Mouse (Mus musculus): Measurements from ENCODE around the gene Cmtm1. TPM values are rescaled to one million over a fixed set of nuclear protein-coding genes. Genes with fewer than 3 reads are reported as not detected.
A peak's percentile ranks its signal among the peaks of the same experiment; 100 is the strongest.

The Cmtm1 gene
- polyA plus RNA-seq, 1 experiment from 2014 or later: not detected

- Histone ChIP-seq H3K9me3 (ENCODE audit: control insufficient read depth, low read length) (no peaks in the 10 kb centered on the region), H3K27me3 (ENCODE audit: control insufficient read depth, insufficient read depth, low read length) (no peaks in the 10 kb centered on the region), H3K9ac (ENCODE audit: low read length) (no peak overlapping the region), H3K4me1 (ENCODE audit: control insufficient read depth, insufficient read depth, low read length) (no peaks in the 10 kb centered on the region; the same call in 1 of the 2 replicates), H3K4me2 (no peak overlapping the region), H3K27ac (ENCODE audit: low read depth, low read length) (no peak overlapping the region), H3K4me3 (ENCODE audit: low read depth, low read length) (no peak overlapping the region), H3K36me3 (ENCODE audit: control insufficient read depth, insufficient read depth, low read length) (no peaks in the 10 kb centered on the region)
- no peak for ATAC-seq (ENCODE audit: low FRiP score)
- 81% methylated on average over 5 of the region's 5 CpGs for WGBS
- no peak for DNase-seq (ENCODE audit: low spot score, missing footprints)
Measured at GRCm38 (mm10) chr8:104342426-104342825, 32.5 kb upstream of the Cmtm1 start.

DNA sequence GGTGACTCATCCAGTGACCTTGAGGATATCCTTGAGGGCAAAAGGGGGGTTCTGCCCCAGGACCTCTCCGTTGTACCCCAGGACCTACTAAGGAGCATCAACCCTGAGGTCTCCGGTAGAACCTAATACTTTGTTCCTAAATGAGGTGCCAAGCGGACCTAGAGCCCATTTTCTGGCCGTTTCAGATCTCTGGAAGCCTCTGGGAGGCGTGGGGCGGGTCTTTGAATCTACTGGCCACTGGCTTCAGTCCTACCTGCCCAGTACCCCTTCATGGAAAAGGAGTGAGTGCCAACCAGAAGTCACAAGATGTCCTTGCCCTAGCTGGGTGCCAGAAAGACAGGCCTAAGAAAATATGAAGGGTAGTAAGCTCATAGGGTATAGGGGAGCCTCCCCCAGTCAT is 31.7 kb upstream of the Cmtm1 start:
- no peak overlapping the region for H3K27ac ChIP-seq (ENCODE audit: low read depth, low read length)
- H3K27me3 ChIP-seq (ENCODE audit: control insufficient read depth, insufficient read depth, low read length): no peaks in the 10 kb centered on the region
- peak overlapping the region; percentile 76 for H3K4me2 ChIP-seq
- ATAC-seq (ENCODE audit: low FRiP score) (peak; percentile 0; the same call in 1 of the 2 replicates), DNase-seq (ENCODE audit: low spot score, missing footprints) (no peak)
- 42% methylated on average over 6 of the region's 6 CpGs for WGBS
- no peaks in the 10 kb centered on the region; the same call in 1 of the 2 replicates for H3K4me1 ChIP-seq (ENCODE audit: control insufficient read depth, insufficient read depth, low read length)
- H3K9ac ChIP-seq (ENCODE audit: low read length): no peak overlapping the region
- H3K36me3 ChIP-seq (ENCODE audit: control insufficient read depth, insufficient read depth, low read length): no peaks in the 10 kb centered on the region
- peak overlapping the region; percentile 55 for H3K4me3 ChIP-seq (ENCODE audit: low read depth, low read length)
- H3K9me3 ChIP-seq (ENCODE audit: control insufficient read depth, low read length): no peaks in the 10 kb centered on the region

- no peaks in the 10 kb centered on the region for H3K9me3 ChIP-seq (ENCODE audit: control insufficient read depth, low read length)
- H3K4me1 ChIP-seq (ENCODE audit: control insufficient read depth, insufficient read depth, low read length): no peaks in the 10 kb centered on the region; the same call in 1 of the 2 replicates
- DNase-seq (ENCODE audit: low spot score, missing footprints) (no peak), ATAC-seq (ENCODE audit: low FRiP score) (peak; percentile 72)
- H3K27me3 ChIP-seq (ENCODE audit: control insufficient read depth, insufficient read depth, low read length): no peaks in the 10 kb centered on the region
- peak overlapping the region; percentile 7; the same call in 1 of the 2 replicates for H3K27ac ChIP-seq (ENCODE audit: low read depth, low read length)
- peak overlapping the region; percentile 80 for H3K9ac ChIP-seq (ENCODE audit: low read length)
- 2% methylated on average over 24 of the region's 24 CpGs for WGBS
- H3K4me3 ChIP-seq (ENCODE audit: low read depth, low read length): peak overlapping the region; percentile 55
- H3K36me3 ChIP-seq (ENCODE audit: control insufficient read depth, insufficient read depth, low read length): no peaks in the 10 kb centered on the region
- H3K4me2 ChIP-seq: peak overlapping the region; percentile 76
Measured at GRCm38 (mm10) chr8:104341106-104341561, 31.2 kb upstream of the Cmtm1 start.

- DNase-seq (ENCODE audit: low spot score, missing footprints): peak; percentile 98
- peak overlapping the region; percentile 80 for H3K9ac ChIP-seq (ENCODE audit: low read length)
- under 1% methylated on average over 53 of the region's 54 CpGs for WGBS
Measured at GRCm38 (mm10) chr8:104340233-104341105, 30.5 kb upstream of the Cmtm1 start.

DNA sequence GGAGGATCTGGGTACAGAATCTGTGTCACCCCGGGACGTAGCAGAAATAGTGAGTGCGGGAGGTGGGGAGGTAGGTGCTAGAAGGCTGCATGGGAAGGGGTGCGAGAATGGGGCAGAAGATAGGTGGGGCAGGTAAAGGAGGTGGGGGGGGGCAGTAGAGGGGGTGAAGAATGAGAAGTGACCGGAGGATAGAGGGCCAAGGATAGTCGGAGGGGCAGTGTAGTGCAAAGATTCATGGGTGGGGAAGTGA is 30.0 kb upstream of the Cmtm1 start:
- under 1% methylated on average over 6 of the region's 6 CpGs for WGBS
- ATAC-seq (ENCODE audit: low FRiP score) (peak; percentile 10), DNase-seq (ENCODE audit: low spot score, missing footprints) (no peak)
- Histone ChIP-seq H3K27me3 (ENCODE audit: control insufficient read depth, insufficient read depth, low read length) (no peaks in the 10 kb centered on the region), H3K9me3 (ENCODE audit: control insufficient read depth, low read length) (no peaks in the 10 kb centered on the region), H3K36me3 (ENCODE audit: control insufficient read depth, insufficient read depth, low read length) (no peaks in the 10 kb centered on the region), H3K4me1 (ENCODE audit: control insufficient read depth, insufficient read depth, low read length) (no peaks in the 10 kb centered on the region; the same call in 1 of the 2 replicates), H3K4me3 (ENCODE audit: low read depth, low read length) (peak overlapping the region; percentile 55), H3K4me2 (peak overlapping the region; percentile 76), H3K9ac (ENCODE audit: low read length) (peak overlapping the region; percentile 80), H3K27ac (ENCODE audit: low read depth, low read length) (no peak overlapping the region)

More at GRCm38 (mm10) chr8:104340233-104341105, 30.5 kb upstream of the Cmtm1 start:
- Histone ChIP-seq H3K4me3 (ENCODE audit: low read depth, low read length) (peak overlapping the region; percentile 55), H3K4me1 (ENCODE audit: control insufficient read depth, insufficient read depth, low read length) (no peaks in the 10 kb centered on the region; the same call in 1 of the 2 replicates), H3K27me3 (ENCODE audit: control insufficient read depth, insufficient read depth, low read length) (no peaks in the 10 kb centered on the region), H3K27ac (ENCODE audit: low read depth, low read length) (peak overlapping the region; percentile 17; the same call in 1 of the 2 replicates), H3K9me3 (ENCODE audit: control insufficient read depth, low read length) (no peaks in the 10 kb centered on the region), H3K36me3 (ENCODE audit: control insufficient read depth, insufficient read depth, low read length) (no peaks in the 10 kb centered on the region), H3K4me2 (peak overlapping the region; percentile 76)
- ATAC-seq (ENCODE audit: low FRiP score): peak; percentile 80

GRCm38 (mm10) chr8:104339229-104339982 is 29.5 kb upstream of the Cmtm1 start, which contains the start of gene Cmtm3:
Cmtm3 (plus strand) TSS chr8:104339410.
- H3K4me1 ChIP-seq (ENCODE audit: control insufficient read depth, insufficient read depth, low read length): no peaks in the 10 kb centered on the region; the same call in 1 of the 2 replicates
- H3K4me3 ChIP-seq (ENCODE audit: low read depth, low read length): peak within 1 kb of the TSS; percentile 55
- no peaks in the 10 kb centered on the region for H3K36me3 ChIP-seq (ENCODE audit: control insufficient read depth, insufficient read depth, low read length)
- peak within 1 kb of the TSS; percentile 80 for H3K9ac ChIP-seq (ENCODE audit: low read length)
- H3K4me2 ChIP-seq: peak within 1 kb of the TSS; percentile 76
- no peaks in the 10 kb centered on the region for H3K27me3 ChIP-seq (ENCODE audit: control insufficient read depth, insufficient read depth, low read length)
- no peak within 1 kb of the TSS; the same call in 1 of the 2 replicates for H3K27ac ChIP-seq (ENCODE audit: low read depth, low read length)
- ATAC-seq (ENCODE audit: low FRiP score): no peak; the same call in 1 of the 2 replicates
- H3K9me3 ChIP-seq (ENCODE audit: control insufficient read depth, low read length): no peaks in the 10 kb centered on the region
- no peak for DNase-seq (ENCODE audit: low spot score, missing footprints)
- 14% methylated on average over 18 of the region's 18 CpGs for WGBS

- Histone ChIP-seq H3K9me3 (ENCODE audit: control insufficient read depth, low read length) (no peaks in the 10 kb centered on the region), H3K4me1 (ENCODE audit: control insufficient read depth, insufficient read depth, low read length) (no peaks in the 10 kb centered on the region; the same call in 1 of the 2 replicates), H3K27me3 (ENCODE audit: control insufficient read depth, insufficient read depth, low read length) (no peaks in the 10 kb centered on the region), H3K36me3 (ENCODE audit: control insufficient read depth, insufficient read depth, low read length) (no peaks in the 10 kb centered on the region), H3K9ac (ENCODE audit: low read length) (no peak overlapping the region), H3K4me3 (ENCODE audit: low read depth, low read length) (no peak overlapping the region), H3K27ac (ENCODE audit: low read depth, low read length) (no peak overlapping the region), H3K4me2 (no peak overlapping the region)
- 53% methylated on average over 3 of the region's 3 CpGs for WGBS
- no peak for DNase-seq (ENCODE audit: low spot score, missing footprints)
- ATAC-seq (ENCODE audit: low FRiP score): no peak
Measured at GRCm38 (mm10) chr8:104337890-104338289, 27.9 kb upstream of the Cmtm1 start.

DNA sequence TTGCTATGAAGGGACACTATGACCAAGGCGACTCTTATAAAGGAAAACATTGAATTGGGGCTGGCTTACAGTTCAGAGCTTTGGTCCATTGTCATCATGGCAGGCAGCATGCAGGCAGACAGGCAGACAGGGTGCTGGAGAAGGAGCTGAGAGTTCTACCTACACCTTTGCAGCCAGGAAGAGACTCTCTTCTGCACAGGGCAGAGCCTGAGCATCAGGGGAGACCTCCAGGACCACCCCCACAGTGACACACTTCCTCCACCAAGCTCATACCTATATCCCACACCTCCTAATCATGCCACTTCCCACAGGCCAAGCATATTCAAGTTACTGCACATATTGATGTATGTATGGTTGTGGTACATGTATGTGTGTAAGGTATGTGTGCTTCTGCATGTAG is 26.9 kb upstream of the Cmtm1 start:
- no peaks in the 10 kb centered on the region for H3K9me3 ChIP-seq (ENCODE audit: control insufficient read depth, low read length)
- no peaks in the 10 kb centered on the region for H3K36me3 ChIP-seq (ENCODE audit: control insufficient read depth, insufficient read depth, low read length)
- DNase-seq (ENCODE audit: low spot score, missing footprints): no peak
- H3K4me2 ChIP-seq: no peak overlapping the region
- 85% methylated on average over 1 of the region's 1 CpGs for WGBS
- H3K27me3 ChIP-seq (ENCODE audit: control insufficient read depth, insufficient read depth, low read length): no peaks in the 10 kb centered on the region
- H3K9ac ChIP-seq (ENCODE audit: low read length): no peak overlapping the region
- no peaks in the 10 kb centered on the region; the same call in 1 of the 2 replicates for H3K4me1 ChIP-seq (ENCODE audit: control insufficient read depth, insufficient read depth, low read length)
- no peak overlapping the region for H3K4me3 ChIP-seq (ENCODE audit: low read depth, low read length)
- no peak overlapping the region for H3K27ac ChIP-seq (ENCODE audit: low read depth, low read length)
- no peak for ATAC-seq (ENCODE audit: low FRiP score)
